Mouse (Mus musculus) CH12.LX (cell line): ENCODE results near the gene Lpcat2. TPM values are rescaled to one million over a fixed set of nuclear protein-coding genes. Genes with fewer than 3 reads are reported as not detected.

ENCODE experiments used
- DNase-seq: peaks from one replicate; pipeline ENCODE4 v3.0.0-alpha.2; 2013; ENCODE audit errors: extremely low read depth
- H3K27ac ChIP-seq: 2 replicates; pipeline ENCODE4 v1.5.1; 2012; ENCODE audit warnings: low read depth, mild to moderate bottlenecking, control low read depth, moderate library complexity; ENCODE audit not compliant: insufficient read depth
- H3K27me3 ChIP-seq: replicated peaks from 2 replicates; pipeline ENCODE3; 2012; ENCODE audit warnings: inconsistent platforms
- H3K36me3 ChIP-seq, 2 experiments: replicated peaks in 1 of 2; 2 replicates each; pipeline versions ENCODE3 to v1.6.1; 2012; ENCODE audit warnings: inconsistent platforms in 1 of 2, low read length in 1 of 2, mild to moderate bottlenecking in 1 of 2, mixed read lengths in 1 of 2, moderate library complexity in 1 of 2; ENCODE audit not compliant: control insufficient read depth in 1 of 2, insufficient read depth in 1 of 2
- H3K4me1 ChIP-seq, 2 experiments: 2 replicates each; pipeline ENCODE4 v1.6.1; 2012; ENCODE audit warnings: inconsistent platforms in 1 of 2, moderate library complexity in 1 of 2; ENCODE audit not compliant: insufficient read depth in 2 of 2, control insufficient read depth in 1 of 2
- H3K4me2 ChIP-seq: 2 replicates; pipeline ENCODE4 v1.6.1; 2012; ENCODE audit warnings: low read depth, mild to moderate bottlenecking, control low read depth; ENCODE audit not compliant: poor library complexity, insufficient read depth, severe bottlenecking
- H3K4me3 ChIP-seq, 3 experiments: fragments of 150-350 bp in 1 of 3; sonication (generic) in 1 of 3; replicated peaks in 1 of 3; 2 replicates each; pipeline versions ENCODE3 to v1.5.1; 2011 to 2012; ENCODE audit warnings: low read depth in 2 of 3, low read length in 2 of 3, mild to moderate bottlenecking in 2 of 3, moderate library complexity in 2 of 3, control low read depth in 1 of 3, improper control_type of control experiment in 1 of 3, inconsistent platforms in 1 of 3, mixed read lengths in 1 of 3; ENCODE audit not compliant: poor library complexity in 1 of 3
- H3K79me2 ChIP-seq: replicated peaks from 2 replicates; pipeline ENCODE4 v1.6.1; 2012; ENCODE audit warnings: mild to moderate bottlenecking, moderate library complexity; ENCODE audit not compliant: control insufficient read depth, poor library complexity, insufficient read depth, severe bottlenecking; ENCODE audit errors: extremely low read depth
- H3K9ac ChIP-seq: 2 replicates; pipeline ENCODE4 v1.6.1; 2012; ENCODE audit warnings: low read depth, mild to moderate bottlenecking, control low read depth, moderate library complexity; ENCODE audit not compliant: insufficient read depth
- H3K9me3 ChIP-seq: replicated peaks from 2 replicates; pipeline ENCODE3; 2012; ENCODE audit warnings: low read length, inconsistent platforms, mixed read lengths
- CHD1 ChIP-seq: IDR thresholded peaks from 2 replicates; pipeline ENCODE4 v1.6.1; 2012; ENCODE audit warnings: low read depth, low read length, improper control_type of control experiment, inconsistent platforms
- CHD2 ChIP-seq: IDR thresholded peaks from 2 replicates; pipeline ENCODE4 v1.6.1; 2011; ENCODE audit warnings: low read length, improper control_type of control experiment
- E2F4 ChIP-seq: IDR thresholded peaks from 2 replicates; pipeline ENCODE4 v1.6.1; 2011; ENCODE audit warnings: low read depth, low read length, improper control_type of control experiment; ENCODE audit not compliant: insufficient replicate concordance
- ELF1 ChIP-seq: IDR thresholded peaks from 2 replicates; pipeline ENCODE4 v1.6.1; 2014; ENCODE audit warnings: low read depth, mild to moderate bottlenecking, inconsistent platforms, low read length, improper control_type of control experiment
- ETS1 ChIP-seq: conservative IDR thresholded peaks from 2 replicates; pipeline ENCODE4 v1.6.1; 2012; ENCODE audit warnings: low read depth, mild to moderate bottlenecking, inconsistent platforms, low read length, improper control_type of control experiment, moderate library complexity
- GABPA ChIP-seq: IDR thresholded peaks from 2 replicates; pipeline ENCODE4 v1.6.1; 2012; ENCODE audit warnings: low read depth, low read length, improper control_type of control experiment, inconsistent platforms; ENCODE audit not compliant: insufficient replicate concordance
- HCFC1 ChIP-seq: IDR thresholded peaks from 2 replicates; pipeline ENCODE4 v1.6.1; 2012; ENCODE audit warnings: low read depth, mild to moderate bottlenecking, inconsistent platforms, low read length, improper control_type of control experiment
- KAT2A ChIP-seq: IDR thresholded peaks from 2 replicates; pipeline ENCODE4 v1.6.1; 2012; ENCODE audit warnings: low read length, improper control_type of control experiment, inconsistent platforms; ENCODE audit not compliant: insufficient replicate concordance
- MAFK ChIP-seq: IDR thresholded peaks from 2 replicates; pipeline ENCODE4 v1.6.1; 2011; ENCODE audit warnings: low read length, improper control_type of control experiment; ENCODE audit not compliant: insufficient replicate concordance
- MAX ChIP-seq: IDR thresholded peaks from 2 replicates; pipeline ENCODE4 v1.6.1; 2011; ENCODE audit warnings: low read length, improper control_type of control experiment
- MAZ ChIP-seq: IDR thresholded peaks from 2 replicates; pipeline ENCODE4 v1.6.1; 2012; ENCODE audit warnings: low read depth, mild to moderate bottlenecking, inconsistent platforms, low read length, improper control_type of control experiment, moderate library complexity
- NELFE ChIP-seq: IDR thresholded peaks from 2 replicates; pipeline ENCODE4 v1.6.1; 2011; ENCODE audit warnings: low read depth, low read length, improper control_type of control experiment
- POLR2A ChIP-seq: IDR thresholded peaks from 2 replicates; pipeline ENCODE4 v1.6.1; 2011; ENCODE audit warnings: low read depth, mild to moderate bottlenecking, improper control_type of control experiment, low read length
- POLR2AphosphoS2 ChIP-seq: IDR thresholded peaks from 2 replicates; pipeline ENCODE4 v1.6.1; 2011; ENCODE audit warnings: low read depth, low read length, improper control_type of control experiment
- RAD21 ChIP-seq: IDR thresholded peaks from 2 replicates; pipeline ENCODE4 v1.6.1; 2011; ENCODE audit warnings: low read depth, mild to moderate bottlenecking, low read length, improper control_type of control experiment, moderate library complexity
- SMC3 ChIP-seq: IDR thresholded peaks from 2 replicates; pipeline ENCODE4 v1.6.1; 2011; ENCODE audit warnings: low read depth, low read length, improper control_type of control experiment
- TBP ChIP-seq: conservative IDR thresholded peaks from 2 replicates; pipeline ENCODE4 v1.6.1; 2011; ENCODE audit warnings: low read depth, low read length, improper control_type of control experiment
- UBTF ChIP-seq: IDR thresholded peaks from 2 replicates; pipeline ENCODE4 v1.6.1; 2012; ENCODE audit warnings: low read depth, mild to moderate bottlenecking, inconsistent platforms, low read length, improper control_type of control experiment, moderate library complexity
- USF2 ChIP-seq: conservative IDR thresholded peaks from 2 replicates; pipeline ENCODE4 v1.6.1; 2011; ENCODE audit warnings: low read depth, low read length, improper control_type of control experiment
- ZC3H11A ChIP-seq: IDR thresholded peaks from 2 replicates; pipeline ENCODE4 v1.6.1; 2012; ENCODE audit warnings: low read depth, mild to moderate bottlenecking, inconsistent platforms, low read length, improper control_type of control experiment
- ZMIZ1 ChIP-seq: IDR thresholded peaks from 2 replicates; pipeline ENCODE4 v1.6.1; 2012; ENCODE audit warnings: low read depth, mild to moderate bottlenecking, inconsistent platforms, low read length, improper control_type of control experiment
- ZNF384 ChIP-seq: IDR thresholded peaks from 2 replicates; pipeline ENCODE4 v1.6.1; 2012; ENCODE audit warnings: low read depth, low read length, improper control_type of control experiment, inconsistent platforms
- dilution Hi-C: fragments of 300-500 bp; cut with MboI; formaldehyde crosslinking; loops from 2 replicates; pipeline ENCODE4 v1.14.3; 2020; ENCODE audit warnings: low sequenced_read_pairs; ENCODE audit not compliant: extremely low pct_unique_long_range_greater_than_20kb, extremely low pct_ligation_motif_present
- in situ Hi-C: fragments of 300-500 bp; cut with MboI; formaldehyde crosslinking; loops from 3 replicates; pipeline ENCODE4 v1.14.3; 2019; ENCODE audit warnings: low sequenced_read_pairs, low pct_ligation_motif_present, low pct_unique_long_range_greater_than_20kb, mixed read lengths
- polyA plus RNA-seq: library from polyadenylated mRNA; unstranded; fragments of >175 nt; gene quantifications from 2 replicates; pipeline ENCODE4 v1.2.1, GENCODE M21; 2012; ENCODE audit warnings: low read depth; ENCODE audit not compliant: insufficient read length
- total RNA-seq, 2 experiments: library from RNA; depleted of rRNA; stranded (reverse); fragments of 300-350 nt in 1 of 2; fragments of >200 nt in 1 of 2; gene quantifications; 2 replicates each; pipeline ENCODE4 v1.2.3; 2012 to 2014

The Lpcat2 gene
- total and polyA plus RNA-seq, 3 experiments: not detected

GRCm38 (mm10) chr8:92849261-92849660, 5.9 kb upstream of the Lpcat2 start:
- Histone ChIP-seq H3K4me2 (no peak overlapping the region), H3K27me3 (no peaks in the 10 kb centered on the region), H3K4me3 (no peak overlapping the region), H3K4me1 (no peaks in the 10 kb centered on the region), H3K9ac (no peak overlapping the region), H3K79me2 (no peaks in the 10 kb centered on the region), H3K36me3 (no peaks in the 10 kb centered on the region), H3K9me3 (peaks cover 90% of the 10 kb centered on the region), H3K27ac (no peak overlapping the region)
- no peak for DNase-seq
- TF ChIP-seq ZNF384: no peak
- no peak for TF ChIP-seq TBP
- no peak for TF ChIP-seq KAT2A
- no peak for TF ChIP-seq UBTF
- TF ChIP-seq GABPA: no peak
- no peak for TF ChIP-seq ZMIZ1
- no peak for TF ChIP-seq POLR2A
- TF ChIP-seq CHD2: no peak
- TF ChIP-seq MAZ: no peak
- no peak for TF ChIP-seq NELFE
- dilution Hi-C loops (no loop called here), in situ Hi-C loops (no loop called here)

DNA sequence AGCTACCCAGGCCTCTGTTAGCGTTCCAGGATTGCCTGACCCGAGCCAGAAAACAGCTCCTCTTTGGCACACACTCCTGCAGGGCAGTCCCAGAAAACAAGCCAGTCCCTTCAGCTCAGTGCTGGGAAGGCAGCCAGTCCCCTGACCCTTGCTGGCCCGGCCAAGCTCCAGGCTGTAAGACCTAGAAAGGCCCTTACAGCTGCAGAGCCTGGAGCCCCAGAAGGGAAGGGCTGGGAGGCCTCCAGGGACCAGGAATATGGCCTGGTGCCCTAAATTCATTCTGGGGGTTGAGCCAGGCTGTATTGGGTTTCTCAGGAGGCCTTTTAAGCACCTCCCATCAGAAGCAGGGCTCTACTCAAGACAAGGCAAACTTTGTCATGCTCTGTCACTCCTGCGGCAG, 4.9 kb upstream of the Lpcat2 start:
- H3K4me3 ChIP-seq: no peak overlapping the region
- H3K36me3 ChIP-seq: no peaks in the 10 kb centered on the region
- no peak overlapping the region for H3K4me2 ChIP-seq
- no peak for DNase-seq
- H3K4me1 ChIP-seq: no peaks in the 10 kb centered on the region
- H3K9ac ChIP-seq: no peak overlapping the region
- dilution Hi-C loops (no loop called here), in situ Hi-C loops (no loop called here)
- no peaks in the 10 kb centered on the region for H3K79me2 ChIP-seq
- H3K9me3 ChIP-seq: peaks cover 94% of the 10 kb centered on the region
- no peak overlapping the region for H3K27ac ChIP-seq
- TF ChIP-seq ZC3H11A (no peak), CHD2 (no peak), HCFC1 (no peak), POLR2AphosphoS2 (no peak), ZMIZ1 (no peak), SMC3 (no peak), UBTF (no peak), ETS1 (no peak), MAFK (no peak), RAD21 (no peak), ZNF384 (no peak), KAT2A (no peak), ELF1 (no peak), MAX (no peak), CHD1 (no peak), MAZ (no peak), USF2 (no peak), E2F4 (no peak)
- no peaks in the 10 kb centered on the region for H3K27me3 ChIP-seq
